Mouse (Mus musculus): ENCODE results near the gene Pttg1ip. TPM values are rescaled to one million over a fixed set of nuclear protein-coding genes. Genes with fewer than 3 reads are reported as not detected.

Gene Pttg1ip
- total RNA-seq, 2 experiments from 2014 or later, result 113 to 119 TPM

GRCm38 (mm10) chr10:77643160-77643559 is 61.6 kb downstream of the Pttg1ip start:
- DNase-seq, result no peak

- no peak for DNase-seq
Observed at GRCm38 (mm10) chr10:77645571-77645970, 64.1 kb downstream of the Pttg1ip start.

- DNase-seq, result no peak
Observed at GRCm38 (mm10) chr10:77647461-77647860, 65.9 kb downstream of the Pttg1ip start.

- no peak for DNase-seq
Observed at GRCm38 (mm10) chr10:77647901-77648300, 66.4 kb downstream of the Pttg1ip start.

Small RNA genes lying within 50 kb of the gene (microRNA-seq; reads per million reads assigned to microRNA genes)
- gene Mir1930, result 51.7 to 61.2 reads per million in 2 experiments

Other genes with a start within 250 kb of the Pttg1ip start
- gene Adarb1, start 163.4 kb upstream of the Pttg1ip start, total RNA-seq (2021), result 10 to 100 TPM; 20.9 to 23.3 TPM
- gene Fam207a, start 65.9 kb upstream of the Pttg1ip start, total RNA-seq (2021), result 10 to 100 TPM; 12.6 to 13.2 TPM
- gene Itgb2, start 51.5 kb upstream of the Pttg1ip start, total RNA-seq (2021), result 1 to 10 TPM; 2.0 to 2.5 TPM
- 10 to 100 TPM; 90.9 to 97.9 TPM for gene Sumo3, start 24.4 kb downstream of the Pttg1ip start, total RNA-seq (2021)
- gene Gm49325, start 24.5 kb downstream of the Pttg1ip start, total RNA-seq (2021), result 10 to 100 TPM; 15.9 to 20.8 TPM
- 10 to 100 TPM; 56.1 to 63.8 TPM for gene Ube2g2, start 40.6 kb downstream of the Pttg1ip start, total RNA-seq (2021)
- gene Tspear, start 104.8 kb downstream of the Pttg1ip start, total RNA-seq (2021), result not detected
- not detected for gene Gm19402, start 109.0 kb downstream of the Pttg1ip start, total RNA-seq (2021)
- gene Gm9508, start 115.5 kb downstream of the Pttg1ip start, total RNA-seq (2021), result not detected
- not detected for gene Gm10272, start 124.9 kb downstream of the Pttg1ip start, total RNA-seq (2021)
- gene Gm10024, start 129.7 kb downstream of the Pttg1ip start, total RNA-seq (2021), result not detected
- not detected for gene Gm10142, start 134.1 kb downstream of the Pttg1ip start, total RNA-seq (2021)
- gene Krtap12-1, start 138.9 kb downstream of the Pttg1ip start, total RNA-seq (2021), result not detected
- gene Gm10100, start 144.8 kb downstream of the Pttg1ip start, total RNA-seq (2021), result not detected
- not detected for gene Gm18596, start 160.9 kb downstream of the Pttg1ip start, total RNA-seq (2021)
- not detected for gene Gm9736, start 169.6 kb downstream of the Pttg1ip start, total RNA-seq (2021)
- not detected for gene Gm3233, start 178.0 kb downstream of the Pttg1ip start, total RNA-seq (2021)
- gene Gm3238, start 189.6 kb downstream of the Pttg1ip start, total RNA-seq (2021), result not detected
- not detected for gene Gm7138, start 195.2 kb downstream of the Pttg1ip start, total RNA-seq (2021)
- gene Gm3250, start 200.8 kb downstream of the Pttg1ip start, total RNA-seq (2021), result not detected
- gene Gm7137, start 206.5 kb downstream of the Pttg1ip start, total RNA-seq (2021), result not detected
- gene Gm9639, start 213.4 kb downstream of the Pttg1ip start, total RNA-seq (2021), result not detected
- gene Gm19668, start 217.4 kb downstream of the Pttg1ip start, total RNA-seq (2021), result not detected
- gene Gm9507, start 230.1 kb downstream of the Pttg1ip start, total RNA-seq (2021), result not detected
- not detected for gene Gm2696, start 233.0 kb downstream of the Pttg1ip start, total RNA-seq (2021)
- not detected for gene Krtap10-4, start 245.4 kb downstream of the Pttg1ip start, total RNA-seq (2021)